Mouse (Mus musculus): ENCODE measurements around the gene Dstn. TPM values are rescaled to one million over a fixed set of nuclear protein-coding genes. Genes with fewer than 3 reads are reported as not detected.

Gene Dstn
- 327 and 332 TPM in 2 replicates for polyA plus RNA-seq (2016; fragmentation: Nextera tagmentation; extraction: Ambion mirVana)

- under 1% methylated on average over 67 of the region's 71 CpGs for WGBS
- peak within 1 kb of the TSS; percentile 81 for H3K4me3 ChIP-seq
- peak within 1 kb of the TSS; percentile 83 for H3K9ac ChIP-seq
- H3K4me1 ChIP-seq = peaks cover 9% of the 10 kb centered on the region
- H3K4me2 ChIP-seq (replicated peaks) = peak within 1 kb of the TSS; percentile 57
- ATAC-seq (ENCODE audit: insufficient number of reproducible peaks, insufficient read depth, low FRiP score, low TSS enrichment) = peak; percentile 99
- peak within 1 kb of the TSS; percentile 98 for H3K27ac ChIP-seq
- H3K36me3 ChIP-seq = no peaks in the 10 kb centered on the region
- H3K27me3 ChIP-seq = no peaks in the 10 kb centered on the region
- H3K9me3 ChIP-seq = no peaks in the 10 kb centered on the region
Observed at GRCm38 (mm10) chr2:143914760-143915599, at the start of gene Dstn. Dstn (plus strand) TSS chr2:143915320.

DNA sequence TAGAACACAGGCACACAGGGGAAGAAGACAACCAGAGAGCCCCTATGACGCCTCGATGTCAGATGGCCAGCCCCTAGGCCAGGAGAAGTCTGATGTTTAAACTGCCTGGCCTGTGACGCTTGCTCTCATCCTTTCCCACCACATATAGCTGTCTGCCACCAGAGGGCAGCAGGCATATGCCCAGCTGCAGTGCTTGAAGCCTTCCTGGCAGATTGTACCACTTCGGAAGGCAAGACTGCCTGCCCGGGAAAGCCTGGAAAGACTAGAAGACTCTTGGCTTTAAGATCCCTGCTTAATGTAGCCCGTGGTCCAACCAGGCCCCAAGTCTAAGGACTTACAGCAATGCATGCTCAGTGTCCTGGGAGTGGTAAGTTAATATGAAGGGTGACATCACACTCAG, 47.8 kb upstream of the Dstn start:
- H3K4me1 ChIP-seq = no peaks in the 10 kb centered on the region
- H3K4me2 ChIP-seq (replicated peaks) = no peak overlapping the region
- ATAC-seq (ENCODE audit: insufficient number of reproducible peaks, insufficient read depth, low FRiP score, low TSS enrichment) = no peak
- H3K9ac ChIP-seq = no peak overlapping the region
- no peak overlapping the region for H3K4me3 ChIP-seq
- H3K27me3 ChIP-seq = no peaks in the 10 kb centered on the region
- no peaks in the 10 kb centered on the region for H3K9me3 ChIP-seq
- 7% methylated on average over 6 of the region's 6 CpGs for WGBS
- H3K27ac ChIP-seq = no peak overlapping the region
- H3K36me3 ChIP-seq = no peaks in the 10 kb centered on the region

DNA sequence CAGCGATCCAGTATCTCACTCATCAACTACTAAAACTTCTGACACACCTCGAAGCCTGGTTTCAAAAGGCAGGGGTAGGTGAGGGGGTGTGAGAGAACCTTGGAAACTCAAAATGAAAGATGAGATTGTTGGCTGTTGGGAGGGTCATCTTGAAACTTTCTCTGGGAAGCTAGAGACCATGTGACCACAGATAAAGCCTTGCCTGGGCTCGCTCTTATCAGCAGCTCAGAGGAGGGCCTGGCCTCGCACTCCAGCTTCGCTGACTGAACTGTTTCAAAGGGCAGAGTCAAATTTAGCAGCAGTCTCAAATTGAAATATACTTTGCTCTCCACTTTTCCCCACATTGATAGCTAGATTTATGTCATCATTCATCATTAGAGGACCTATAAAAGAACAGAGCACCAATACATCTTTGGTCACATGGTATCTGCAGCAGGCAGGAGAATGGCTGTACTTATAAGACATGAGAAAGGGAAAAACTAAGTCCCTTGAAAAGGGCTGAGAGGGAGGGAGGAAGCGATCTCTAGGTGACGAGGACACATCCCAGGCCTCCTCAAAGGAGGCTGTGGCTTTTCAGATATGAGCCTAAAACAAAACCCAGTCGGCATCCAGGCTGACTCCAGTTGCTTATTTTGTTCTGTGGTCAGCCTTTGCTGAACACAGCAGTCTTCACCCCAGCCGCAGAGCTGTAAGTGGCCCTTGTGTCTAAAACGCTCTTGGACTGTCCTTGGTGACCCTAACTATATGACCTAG, 44.0 kb upstream of the Dstn start:
- no peaks in the 10 kb centered on the region for H3K9me3 ChIP-seq
- no peaks in the 10 kb centered on the region for H3K4me1 ChIP-seq
- WGBS = 70% methylated on average over 10 of the region's 10 CpGs
- H3K27me3 ChIP-seq = no peaks in the 10 kb centered on the region
- H3K27ac ChIP-seq = no peak overlapping the region
- H3K36me3 ChIP-seq = no peaks in the 10 kb centered on the region
- H3K4me3 ChIP-seq = no peak overlapping the region
- no peak for ATAC-seq (ENCODE audit: insufficient number of reproducible peaks, insufficient read depth, low FRiP score, low TSS enrichment)
- no peak overlapping the region for H3K4me2 ChIP-seq (replicated peaks)
- no peak overlapping the region for H3K9ac ChIP-seq

DNA sequence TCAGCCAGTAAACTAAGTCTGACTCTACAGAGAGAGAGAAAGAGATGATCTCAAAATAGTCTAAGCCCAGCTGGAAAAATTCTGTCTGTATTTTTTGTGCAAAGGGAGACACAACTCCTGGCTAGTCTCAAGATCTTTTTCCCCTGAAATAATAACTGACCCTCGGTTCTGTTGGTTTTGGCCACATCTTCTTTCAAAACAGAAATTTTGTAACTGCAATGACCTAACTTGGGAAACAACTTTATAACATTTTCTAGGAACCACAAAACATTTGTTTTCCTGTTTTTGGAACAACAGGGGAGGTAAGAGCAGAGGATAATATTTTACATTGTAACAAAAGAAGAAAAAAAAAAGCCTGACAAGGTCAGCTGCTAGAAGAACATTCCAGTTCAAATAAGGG, 39.1 kb upstream of the Dstn start:
- peaks cover 5% of the 10 kb centered on the region; the same call in 1 of the 2 replicates for H3K4me1 ChIP-seq
- H3K4me3 ChIP-seq = no peak overlapping the region
- 54% methylated on average over 1 of the region's 1 CpGs for WGBS
- H3K9ac ChIP-seq = no peak overlapping the region
- H3K27ac ChIP-seq = no peak overlapping the region
- H3K4me2 ChIP-seq (replicated peaks) = no peak overlapping the region
- no peaks in the 10 kb centered on the region for H3K9me3 ChIP-seq
- H3K36me3 ChIP-seq = no peaks in the 10 kb centered on the region
- no peak for ATAC-seq (ENCODE audit: insufficient number of reproducible peaks, insufficient read depth, low FRiP score, low TSS enrichment)
- no peaks in the 10 kb centered on the region for H3K27me3 ChIP-seq

- Histone ChIP-seq H3K4me2 (replicated peaks) (no peak overlapping the region), H3K27ac (no peak overlapping the region), H3K4me3 (no peak overlapping the region), H3K9ac (no peak overlapping the region), H3K36me3 (no peaks in the 10 kb centered on the region), H3K9me3 (no peaks in the 10 kb centered on the region), H3K4me1 (peaks cover 5% of the 10 kb centered on the region; the same call in 1 of the 2 replicates), H3K27me3 (no peaks in the 10 kb centered on the region)
- 64% methylated on average over 4 of the region's 4 CpGs for WGBS
- no peak for ATAC-seq (ENCODE audit: insufficient number of reproducible peaks, insufficient read depth, low FRiP score, low TSS enrichment)
Observed at GRCm38 (mm10) chr2:143876929-143877632, 38.0 kb upstream of the Dstn start.

DNA sequence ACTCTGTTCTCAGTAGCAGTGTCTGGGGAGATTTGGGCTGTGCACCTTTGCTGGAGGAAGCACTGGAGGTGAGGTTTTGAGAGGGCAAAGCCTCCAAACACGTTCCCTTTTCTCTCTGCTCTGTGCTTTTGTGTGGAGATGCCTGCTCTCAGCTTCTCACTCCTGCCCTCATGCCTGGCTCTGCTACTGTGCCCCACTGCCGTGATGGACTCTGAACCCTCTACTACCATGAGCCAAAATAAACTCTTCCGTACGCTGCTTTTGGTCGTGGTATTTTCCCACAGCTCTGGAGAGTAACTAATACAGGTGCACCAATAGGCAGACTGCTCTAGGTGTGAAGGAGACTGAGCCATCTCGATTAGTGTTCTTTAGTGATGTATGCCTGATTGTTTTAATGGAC, 35.8 kb upstream of the Dstn start:
- no peak overlapping the region for H3K4me3 ChIP-seq
- no peak for ATAC-seq (ENCODE audit: insufficient number of reproducible peaks, insufficient read depth, low FRiP score, low TSS enrichment)
- H3K27me3 ChIP-seq = no peaks in the 10 kb centered on the region
- H3K4me1 ChIP-seq = peaks cover 5% of the 10 kb centered on the region; the same call in 1 of the 2 replicates
- H3K36me3 ChIP-seq = no peaks in the 10 kb centered on the region
- 89% methylated on average over 6 of the region's 6 CpGs for WGBS
- H3K9me3 ChIP-seq = no peaks in the 10 kb centered on the region
- H3K4me2 ChIP-seq (replicated peaks) = no peak overlapping the region
- H3K27ac ChIP-seq = no peak overlapping the region
- H3K9ac ChIP-seq = no peak overlapping the region

DNA sequence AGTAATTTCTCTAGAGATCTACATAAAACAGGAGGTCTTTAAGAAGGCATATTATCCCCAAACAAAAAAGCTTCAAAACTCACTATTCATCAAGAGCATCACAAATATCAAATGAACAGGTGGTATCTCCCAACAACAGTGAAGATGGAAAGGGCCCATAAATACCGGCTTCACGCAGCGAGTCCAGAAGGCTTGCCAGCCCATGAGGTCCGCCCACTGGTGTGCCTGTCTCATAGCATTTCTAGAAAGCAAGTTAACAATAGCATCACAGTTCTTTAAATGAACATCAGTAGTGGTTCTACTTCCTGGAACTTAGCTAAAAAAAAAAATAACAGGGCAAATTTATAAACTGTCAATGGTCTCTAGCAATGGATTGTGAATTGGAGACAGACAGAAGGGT, 33.1 kb upstream of the Dstn start:
- Histone ChIP-seq H3K4me3 (no peak overlapping the region), H3K27ac (no peak overlapping the region), H3K36me3 (no peaks in the 10 kb centered on the region), H3K27me3 (no peaks in the 10 kb centered on the region), H3K9me3 (no peaks in the 10 kb centered on the region), H3K4me2 (replicated peaks) (no peak overlapping the region), H3K4me1 (peaks cover 4% of the 10 kb centered on the region; the same call in 1 of the 2 replicates), H3K9ac (no peak overlapping the region)
- ATAC-seq (ENCODE audit: insufficient number of reproducible peaks, insufficient read depth, low FRiP score, low TSS enrichment) = no peak
- 90% methylated on average over 4 of the region's 4 CpGs for WGBS

GRCm38 (mm10) chr2:143882606-143883288, 32.4 kb upstream of the Dstn start:
- Histone ChIP-seq H3K9ac (no peak overlapping the region), H3K4me3 (no peak overlapping the region), H3K4me1 (no peaks in the 10 kb centered on the region), H3K27me3 (no peaks in the 10 kb centered on the region), H3K9me3 (no peaks in the 10 kb centered on the region), H3K36me3 (no peaks in the 10 kb centered on the region), H3K27ac (no peak overlapping the region), H3K4me2 (replicated peaks) (no peak overlapping the region)
- 76% methylated on average over 10 of the region's 10 CpGs for WGBS
- ATAC-seq (ENCODE audit: insufficient number of reproducible peaks, insufficient read depth, low FRiP score, low TSS enrichment) = no peak

DNA sequence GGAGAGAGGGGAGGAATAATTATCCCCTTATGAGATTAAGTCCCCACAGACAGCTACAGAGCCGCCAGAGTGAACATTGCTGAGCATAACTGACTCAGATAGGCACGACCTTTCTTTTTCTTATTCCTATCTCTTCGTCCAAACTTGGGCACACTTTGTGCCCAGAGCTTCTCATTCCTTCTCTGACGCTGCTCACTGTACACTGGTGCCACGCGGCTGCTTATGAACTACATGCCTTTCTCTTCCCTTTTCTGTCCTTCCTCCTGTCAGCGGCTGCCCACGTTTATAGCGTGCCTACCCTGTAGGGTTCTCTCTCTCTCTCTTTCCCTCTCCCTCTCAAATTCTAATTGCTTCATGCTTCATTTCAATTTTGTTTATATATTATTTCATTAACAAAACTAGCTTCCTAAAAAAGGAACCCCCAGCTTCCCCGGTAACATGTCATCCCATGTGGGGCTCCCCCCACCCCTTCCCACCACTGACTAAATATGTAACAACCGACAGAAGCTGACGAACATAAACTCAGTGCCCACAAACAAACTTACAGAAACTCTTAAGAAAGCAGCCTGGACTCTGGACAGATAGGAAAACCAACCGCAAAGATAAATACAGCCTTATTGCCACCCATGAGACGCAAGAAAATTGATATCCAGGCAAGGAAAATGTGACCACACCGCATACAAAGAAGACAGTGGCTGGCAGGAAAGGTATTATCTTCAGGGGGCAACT, 25.8 kb upstream of the Dstn start:
- Histone ChIP-seq H3K9ac (no peak overlapping the region), H3K4me1 (no peaks in the 10 kb centered on the region), H3K27me3 (no peaks in the 10 kb centered on the region), H3K4me2 (replicated peaks) (no peak overlapping the region), H3K9me3 (no peaks in the 10 kb centered on the region), H3K27ac (no peak overlapping the region), H3K4me3 (no peak overlapping the region), H3K36me3 (no peaks in the 10 kb centered on the region)
- no peak for ATAC-seq (ENCODE audit: insufficient number of reproducible peaks, insufficient read depth, low FRiP score, low TSS enrichment)
- 79% methylated on average over 15 of the region's 15 CpGs for WGBS

- no peak overlapping the region for H3K4me2 ChIP-seq (replicated peaks)
- H3K9ac ChIP-seq = no peak overlapping the region
- H3K27ac ChIP-seq = no peak overlapping the region
- H3K4me3 ChIP-seq = no peak overlapping the region
- H3K36me3 ChIP-seq = no peaks in the 10 kb centered on the region
- H3K27me3 ChIP-seq = no peaks in the 10 kb centered on the region
- 0 out of 2 replicates have a peak, but pooled peaks have one; percentile 47 for ATAC-seq (ENCODE audit: insufficient number of reproducible peaks, insufficient read depth, low FRiP score, low TSS enrichment)
- H3K9me3 ChIP-seq = no peaks in the 10 kb centered on the region
- no peaks in the 10 kb centered on the region for H3K4me1 ChIP-seq
- WGBS = 51% methylated on average over 12 of the region's 12 CpGs
Observed at GRCm38 (mm10) chr2:143889860-143890433, 25.2 kb upstream of the Dstn start.
